Comparison of ENCODE assay signal across 8 mouse cellular contexts in genomic region chr15:102405489-102406195, GRCm38 (mm10). TPM values are rescaled to one million over a fixed set of nuclear protein-coding genes. Genes with fewer than 3 reads are reported as not detected.
DNase-seq lines count a peak whose midpoint lies in the region; ATAC-seq lines count a peak whose summit lies in the region.

Gene Sp1 (plus strand): TSS chr15:102406143.

- intact Hi-C loops in left cerebral cortex, postnatal 14 days (cut with DNase I), result no loop called here

- peak; percentile 97 for ATAC-seq in intestine, embryonic 14.5 days (replicated peaks; ENCODE audit: low FRiP score, low TSS enrichment, low read depth)

- peak within 1 kb of the TSS; percentile 100 for H3K27ac ChIP-seq in intestine, embryonic 14.5 days (ENCODE audit: low read depth)

- H3K36me3 ChIP-seq in intestine, embryonic 14.5 days (ENCODE audit: control insufficient read depth, insufficient read depth, low read length), result peaks cover 32% of the 10 kb centered on the region

- peak within 1 kb of the TSS; percentile 84 for H3K4me2 ChIP-seq in intestine, embryonic 14.5 days (ENCODE audit: low read length)

- H3K4me3 ChIP-seq in intestine, embryonic 14.5 days (ENCODE audit: low read depth, low read length), result peak within 1 kb of the TSS; percentile 67

- H3K27me3 ChIP-seq in intestine, embryonic 14.5 days (replicated peaks; ENCODE audit: control insufficient read depth, insufficient read depth, low read length), result no peaks in the 10 kb centered on the region

- H3K4me1 ChIP-seq in intestine, embryonic 14.5 days (replicated peaks; ENCODE audit: control insufficient read depth, insufficient read depth, low read length), result peaks cover 34% of the 10 kb centered on the region

- no peaks in the 10 kb centered on the region for H3K9me3 ChIP-seq in intestine, embryonic 14.5 days (ENCODE audit: control insufficient read depth, low read length)

- H3K9ac ChIP-seq in intestine, embryonic 14.5 days (ENCODE audit: low read length), result peak within 1 kb of the TSS; percentile 97

- under 1% methylated on average over 38 of the region's 38 CpGs for WGBS in intestine, embryonic 14.5 days

- DNase-seq in adrenal gland, adult 18-20 months (ENCODE audit: low spot score in 2 of 2), result peak; percentile 87 to 92
- peak; percentile 99 for DNase-seq in embryo, embryonic 11 days
- DNase-seq in gastrocnemius, postnatal 25 days, result peak; percentile 100
- peak; percentile 98 for DNase-seq in intestine, embryonic 14.5 days (ENCODE audit: low spot score)
- peak; percentile 99 to 100 for DNase-seq in left cerebral cortex, postnatal 14 days (ENCODE audit: low spot score in 2 of 2)
- DNase-seq in mesoderm, embryonic 11.5 days (ENCODE audit: low read depth, low spot score), result peak; percentile 100
- DNase-seq in right cerebral cortex, postnatal 36 days (ENCODE audit: low spot score in 2 of 2), result peak; percentile 100
- DNase-seq in yolk sac, embryonic 10.5 days (ENCODE audit: low spot score), result peak; percentile 100

RNA-seq across cellular contexts. Expression of gene Sp1, which starts in this region (rescaled TPM):
- 10 to 100 TPM; 61.1 to 62.1 TPM for total RNA-seq in adrenal gland, adult 18-20 months (2021)
- total RNA-seq in gastrocnemius, postnatal 25 days (2021), result 10 to 100 TPM; 15.9 to 20.9 TPM
- polyA plus RNA-seq in intestine, embryonic 14.5 days (2014; fragmentation: Nextera tagmentation; extraction: Ambion mirVana), result 14.4 and 15.8 TPM in 2 replicates
- 10 to 100 TPM; 23.2 to 24.5 TPM for total RNA-seq in left cerebral cortex, postnatal 14 days (2021)

Comparison
In these comparisons a context has a peak if more than half of its experiments do, and no peak if none do; other contexts are left out.
1. Peak in every context shown above with its lines: DNase-seq, ATAC-seq, H3K4me3 ChIP-seq and H3K27ac ChIP-seq.